Mouse (Mus musculus): ENCODE measurements around the gene Tob1.

GRCm38 (mm10) chr11:94172186-94172585, 39.1 kb upstream of the Tob1 start:
- TF ChIP-seq CTCF (IDR thresholded peaks at IDR 0.05; ENCODE audit: borderline replicate concordance, insufficient read depth, low read length) (no peak), POLR2A (IDR thresholded peaks at IDR 0.05; ENCODE audit: low read depth, low read length) (no peak)

All from embryonic fibroblast, embryonic 13.5 days (primary cell).